Comparison of ENCODE assay signal across 9 mouse cellular contexts in genomic region chr3:39814814-39815213, GRCm38 (mm10).
DNase-seq lines count a peak whose midpoint lies in the region; ATAC-seq lines count a peak whose summit lies in the region.
"Had no signal": no experiment of that assay in that cellular context is flagged by ENCODE, and none has a peak within 500 bp of the region (broad histone marks: within the 10 kb centered on the region; RNA-seq: fewer than 3 reads in every experiment).

No protein-coding gene starts in this region.

- no peak overlapping the region for H3K4me3 ChIP-seq in heart, embryonic 10.5 days
- H3K4me3 ChIP-seq in midbrain, embryonic 14.5 days (replicated peaks; ENCODE audit: low read depth, low read length), result no peak overlapping the region
- H3K4me3 ChIP-seq: lung, embryonic 15.5 days had no signal

- no peak overlapping the region for H3K27ac ChIP-seq in heart, embryonic 10.5 days
- no peak overlapping the region for H3K27ac ChIP-seq in midbrain, embryonic 14.5 days (replicated peaks; ENCODE audit: low read depth, low read length)
- H3K27ac ChIP-seq: lung, embryonic 15.5 days had no signal

- H3K9me3 ChIP-seq in heart, embryonic 10.5 days, result no peaks in the 10 kb centered on the region
- H3K9me3 ChIP-seq in midbrain, embryonic 14.5 days (ENCODE audit: control insufficient read depth, low read length), result no peaks in the 10 kb centered on the region
- H3K9me3 ChIP-seq: lung, embryonic 15.5 days had no signal

- H3K4me1 ChIP-seq in heart, embryonic 10.5 days, result no peaks in the 10 kb centered on the region
- no peaks in the 10 kb centered on the region for H3K4me1 ChIP-seq in midbrain, embryonic 14.5 days (ENCODE audit: control insufficient read depth, insufficient read depth, low read length)
- H3K4me1 ChIP-seq: lung, embryonic 15.5 days had no signal

- intact Hi-C loops in heart, postnatal 25 days (cut with DNase I), result loop anchor here (1.0 to 10.0 kb wide), 5 partner anchors 180 to 932 kb away; no protein-coding TSS in a partner anchor

- H3K4me2 ChIP-seq in midbrain, embryonic 14.5 days (ENCODE audit: low read length), result no peak overlapping the region
- H3K4me2 ChIP-seq: lung, embryonic 15.5 days had no signal

- WGBS in heart, embryonic 10.5 days, result 29% methylated on average over 6 of the region's 6 CpGs
- WGBS in midbrain, embryonic 14.5 days, result 26% methylated on average over 6 of the region's 6 CpGs

- no peak overlapping the region for H3K9ac ChIP-seq in midbrain, embryonic 14.5 days (replicated peaks; ENCODE audit: low read length)
- H3K9ac ChIP-seq: lung, embryonic 15.5 days had no signal

- no peaks in the 10 kb centered on the region for H3K27me3 ChIP-seq in heart, embryonic 10.5 days (ENCODE audit: insufficient read depth, poor library complexity, severe bottlenecking)
- no peaks in the 10 kb centered on the region for H3K27me3 ChIP-seq in midbrain, embryonic 14.5 days (ENCODE audit: control insufficient read depth, insufficient read depth, low read length)
- H3K27me3 ChIP-seq: lung, embryonic 15.5 days had no signal

- H3K36me3 ChIP-seq in heart, embryonic 10.5 days, result no peaks in the 10 kb centered on the region
- no peaks in the 10 kb centered on the region for H3K36me3 ChIP-seq in midbrain, embryonic 14.5 days (ENCODE audit: control insufficient read depth, insufficient read depth, low read length)
- H3K36me3 ChIP-seq: lung, embryonic 15.5 days had no signal

- peak; percentile 53; the same call in 1 of the 2 replicates for ATAC-seq in midbrain, embryonic 14.5 days (ENCODE audit: low FRiP score, low TSS enrichment)
- no peak for ATAC-seq in activated CD4-positive, CD25-positive, alpha-beta regulatory T cell, adult 4 months

- DNase-seq in heart, adult 9 months (ENCODE audit: low spot score in 2 of 2), result peak; percentile 4 to 5
- DNase-seq in heart, embryonic 10.5 days (ENCODE audit: low spot score), result no peak
- DNase-seq in ZHBTc4 (ENCODE audit: low read depth, low spot score), result peak; percentile 48
- peak; percentile 50 for DNase-seq in embryo, embryonic 11.5 days (ENCODE audit: low read depth, low spot score)
- peak; percentile 7 for DNase-seq in heart, postnatal 25 days (ENCODE audit: low spot score)
- DNase-seq in left cerebral cortex, adult 18-20 months (ENCODE audit: low spot score in 2 of 2), result peak; percentile 64
- peak; percentile 88 for DNase-seq in midbrain, embryonic 14.5 days
